Mouse (Mus musculus) thymus, adult 2 months (tissue): ENCODE measurements around the gene Nop53. TPM values are rescaled to one million over a fixed set of nuclear protein-coding genes. Genes with fewer than 3 reads are reported as not detected.

ENCODE experiments used
- DNase-seq: peaks from one replicate; pipeline ENCODE4 v3.0.0; 2021
- H3K27ac ChIP-seq: fragments of 200-500 bp; 2 replicates; pipeline ENCODE4 v1.5.1; 2012; ENCODE audit warnings: low read length, control low read depth; ENCODE audit not compliant: control insufficient read depth, insufficient read depth
- H3K27me3 ChIP-seq: fragments of 200-500 bp; 2 replicates; pipeline ENCODE4 v1.6.1; 2012; ENCODE audit warnings: mild to moderate bottlenecking, low read length, moderate library complexity, mixed read lengths; ENCODE audit not compliant: control insufficient read depth, insufficient read depth
- H3K36me3 ChIP-seq: fragments of 200-500 bp; 2 replicates; pipeline ENCODE4 v1.6.1; 2012; ENCODE audit warnings: mild to moderate bottlenecking, low read length, moderate library complexity; ENCODE audit not compliant: control insufficient read depth, insufficient read depth
- H3K4me1 ChIP-seq: fragments of 200-500 bp; replicated peaks from 2 replicates; pipeline ENCODE4 v1.6.1; 2012; ENCODE audit warnings: low read length; ENCODE audit not compliant: control insufficient read depth, insufficient read depth
- H3K4me3 ChIP-seq: fragments of 200-500 bp; 2 replicates; pipeline ENCODE4 v1.5.1; 2012; ENCODE audit warnings: mild to moderate bottlenecking, low read length, control low read depth, moderate library complexity; ENCODE audit not compliant: control insufficient read depth, insufficient read depth
- CTCF ChIP-seq: fragments of 200-500 bp; IDR thresholded peaks from 2 replicates; pipeline ENCODE4 v1.5.1; 2012; ENCODE audit warnings: mild to moderate bottlenecking, control low read depth, low read length, moderate library complexity, borderline replicate concordance; ENCODE audit not compliant: control insufficient read depth, poor library complexity, insufficient read depth; ENCODE audit errors: extremely low read depth
- POLR2A ChIP-seq: fragments of 200-500 bp; IDR thresholded peaks from 2 replicates; pipeline ENCODE4 v1.6.1; 2012; ENCODE audit warnings: mild to moderate bottlenecking, low read length, control low read depth, moderate library complexity; ENCODE audit not compliant: control insufficient read depth, poor library complexity, insufficient read depth; ENCODE audit errors: extremely low read depth
- WGBS: fragments of 180-500 bp; shearing (Covaris S2); methylation state at CpG from one replicate; pipeline ENCODE4 v1.1.7; 2018; 5-methylcytosine and 5-hydroxymethylcytosine counted together
- polyA plus RNA-seq: library from polyadenylated mRNA; depleted of rRNA; stranded (reverse); fragments of >200 nt; gene quantifications from 2 replicates; pipeline ENCODE4 v1.2.3, GENCODE M21; 2012

Nop53 gene
- polyA plus RNA-seq, 1 experiment: 170 TPM

DNA sequence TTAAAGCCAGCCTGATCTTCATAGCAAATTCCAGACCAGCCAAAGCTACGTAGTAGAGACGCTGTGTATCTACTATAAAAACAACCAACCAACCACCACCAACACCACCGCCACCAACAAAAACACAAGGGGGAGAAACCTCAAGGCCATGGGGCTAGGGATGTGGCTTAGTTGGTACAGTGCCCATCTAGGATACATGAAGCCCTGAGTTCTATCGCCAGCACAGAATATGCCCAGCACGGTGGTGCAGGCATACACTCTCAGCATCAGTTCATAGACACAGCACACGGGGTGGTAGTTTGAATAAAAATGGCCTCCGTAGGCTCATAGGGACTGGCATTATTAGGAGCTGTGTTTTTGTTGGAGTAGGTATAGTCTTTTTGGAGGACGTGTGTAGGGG lies 22.4 kb upstream of the Nop53 start:
- no peaks in the 10 kb centered on the region for H3K27me3 ChIP-seq
- DNase-seq: no peak
- H3K36me3 ChIP-seq: peaks cover 17% of the 10 kb centered on the region
- H3K4me3 ChIP-seq: no peak overlapping the region
- H3K4me1 ChIP-seq: no peaks in the 10 kb centered on the region
- H3K27ac ChIP-seq: no peak overlapping the region
- WGBS: 84% methylated on average over 8 of the region's 8 CpGs
- TF ChIP-seq POLR2A (no peak), CTCF (no peak)

DNA sequence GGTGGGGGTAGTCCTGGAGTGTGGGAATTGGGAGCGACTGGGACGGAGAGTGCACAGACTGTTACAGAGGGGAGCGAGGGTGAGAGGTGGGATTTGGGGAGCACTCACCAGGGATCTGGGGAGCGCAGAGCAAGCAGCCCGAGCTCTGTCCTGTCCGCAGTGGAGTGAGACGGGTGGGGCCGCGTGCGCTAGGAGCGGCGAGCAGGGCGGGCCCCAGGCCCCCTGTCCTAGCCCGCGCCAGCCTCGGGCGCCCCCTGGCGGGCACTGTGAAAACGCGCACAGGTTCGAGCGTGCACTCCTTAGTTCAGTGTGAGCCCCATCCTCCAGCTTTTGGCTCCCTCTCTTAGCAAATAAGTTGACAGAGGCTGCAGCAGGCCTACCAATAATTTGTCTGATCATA lies 21.4 kb upstream of the Nop53 start, which contains the start of gene Ehd2:
TSS of gene Ehd2 (minus strand) at position 256 of the 400 bp plus-strand sequence.
- DNase-seq: peak; percentile 55
- WGBS: 8% methylated on average over 22 of the region's 22 CpGs
- Histone ChIP-seq H3K4me3 (no peak within 1 kb of the TSS), H3K4me1 (no peaks in the 10 kb centered on the region), H3K36me3 (peaks cover 10% of the 10 kb centered on the region), H3K27me3 (no peaks in the 10 kb centered on the region), H3K27ac (no peak within 1 kb of the TSS)
- TF ChIP-seq CTCF (peak; percentile 96), POLR2A (no peak)

DNA sequence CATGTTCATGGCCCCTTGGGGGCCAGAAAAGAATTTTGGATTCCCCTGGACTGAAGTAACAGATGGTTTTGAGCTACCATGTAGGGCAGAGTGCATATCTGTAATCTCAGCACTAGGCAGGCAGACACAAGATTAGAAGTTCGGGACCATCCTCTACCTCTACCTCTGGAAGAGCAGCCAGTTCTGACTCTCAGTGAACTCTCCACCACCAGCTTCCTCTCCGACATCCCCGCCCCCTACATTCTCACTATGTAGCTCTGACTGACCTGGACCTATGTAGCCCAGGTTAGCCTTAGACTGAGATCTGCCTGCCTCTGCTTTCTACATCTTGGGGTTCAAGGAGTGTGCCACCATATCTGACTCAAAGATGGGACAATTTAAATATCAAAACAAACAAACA lies 20.6 kb upstream of the Nop53 start:
- WGBS: 71% methylated on average over 3 of the region's 3 CpGs
- DNase-seq: no peak
- H3K4me3 ChIP-seq: no peak overlapping the region
- H3K27ac ChIP-seq: no peak overlapping the region
- TF ChIP-seq POLR2A (no peak), CTCF (no peak)
- H3K36me3 ChIP-seq: peaks cover 2% of the 10 kb centered on the region; the same call in 1 of the 2 replicates
- no peaks in the 10 kb centered on the region for H3K4me1 ChIP-seq
- no peaks in the 10 kb centered on the region for H3K27me3 ChIP-seq

DNA sequence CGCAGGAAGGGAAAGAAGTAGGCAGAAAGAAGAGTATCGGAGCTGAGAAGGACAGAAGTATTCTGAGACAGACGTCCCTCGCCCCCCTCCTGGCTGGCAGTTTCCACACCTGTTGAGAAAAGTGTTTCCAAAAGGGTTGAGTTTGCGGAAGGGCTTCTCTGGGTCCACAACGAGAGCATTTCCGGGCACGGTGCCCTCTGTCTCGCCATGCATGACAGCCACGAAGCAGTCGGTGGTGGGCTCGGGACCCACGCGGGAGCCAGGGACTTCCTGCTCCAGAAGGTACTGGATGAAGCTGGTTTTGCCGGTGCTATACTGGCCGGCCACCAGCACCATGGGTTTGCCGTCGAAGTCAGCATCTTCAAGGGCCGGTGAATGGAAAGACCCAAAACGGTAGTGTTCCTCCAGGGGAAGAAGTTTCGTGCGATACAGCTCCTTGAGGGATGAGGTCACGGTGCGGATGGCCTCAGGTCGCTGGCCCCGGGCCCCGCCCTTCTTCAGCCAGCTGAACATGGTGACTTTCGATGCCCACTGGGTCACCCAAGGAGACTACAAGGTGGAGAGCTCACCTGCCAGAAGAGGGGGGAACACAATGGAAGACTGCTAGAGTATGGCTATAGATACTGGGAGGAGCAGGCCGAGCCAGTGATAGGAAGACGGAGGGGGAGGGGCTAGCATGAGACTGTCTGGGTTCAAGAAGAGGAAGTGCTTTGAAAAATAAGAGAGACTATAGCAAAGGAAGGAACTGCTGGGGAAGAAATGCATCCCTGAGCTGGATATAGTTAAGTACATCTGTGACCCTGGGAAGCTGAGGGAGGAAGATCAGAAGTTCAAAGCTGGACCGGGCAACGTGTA lies 18.2 kb upstream of the Nop53 start:
- no peaks in the 10 kb centered on the region for H3K27me3 ChIP-seq
- 72% methylated on average over 32 of the region's 32 CpGs for WGBS
- no peaks in the 10 kb centered on the region for H3K36me3 ChIP-seq
- H3K4me1 ChIP-seq: no peaks in the 10 kb centered on the region
- no peak overlapping the region for H3K4me3 ChIP-seq
- TF ChIP-seq POLR2A (no peak), CTCF (no peak)
- H3K27ac ChIP-seq: no peak overlapping the region
- no peak for DNase-seq

DNA sequence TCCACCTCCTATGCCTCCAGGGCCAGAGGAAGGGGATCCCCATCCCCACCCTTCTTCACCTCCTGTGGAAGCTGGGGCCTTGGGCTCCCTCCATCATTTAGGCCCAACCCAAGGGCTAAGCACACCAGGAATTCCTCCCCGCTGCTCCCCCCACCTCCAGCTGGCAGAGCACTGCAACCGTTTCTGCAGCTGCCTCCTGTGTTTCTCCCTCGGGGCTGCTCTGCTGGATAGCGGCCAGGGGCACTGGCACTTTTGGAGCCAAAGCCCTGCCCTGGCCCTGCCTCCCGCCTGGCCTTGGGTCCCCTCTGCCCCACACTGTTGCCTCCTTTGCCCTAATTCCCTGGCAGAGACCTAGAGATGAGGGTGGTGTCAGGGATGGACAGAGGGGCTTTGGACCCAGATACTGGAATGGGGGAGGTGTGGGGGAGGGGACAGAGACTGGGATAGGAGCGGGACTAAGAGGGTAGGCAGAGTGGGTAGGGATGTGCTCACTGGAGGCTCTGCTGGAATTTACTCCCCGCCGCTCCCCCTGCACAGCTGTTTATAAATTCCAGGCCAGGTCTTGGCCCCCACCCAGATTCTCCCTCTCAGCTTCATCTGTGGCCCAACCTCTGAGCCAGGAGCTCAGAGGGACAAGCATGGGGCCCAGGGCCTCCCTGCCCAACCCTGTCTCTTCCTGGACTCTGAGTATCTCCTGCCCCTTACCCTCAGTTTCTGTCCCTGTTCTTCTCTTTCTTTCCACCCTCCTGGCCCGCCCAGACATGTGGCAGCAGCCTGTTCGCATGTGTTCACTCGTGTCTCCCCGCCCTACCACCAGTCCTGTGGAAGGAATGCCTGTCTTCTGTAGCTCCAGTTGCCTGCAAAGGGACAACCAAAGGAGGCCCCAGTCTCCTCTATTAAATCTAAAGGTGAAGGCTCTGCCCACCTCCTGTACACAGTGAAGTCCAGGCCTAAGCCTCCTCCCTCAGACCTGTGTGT lies 16.7 kb upstream of the Nop53 start:
- TF ChIP-seq POLR2A: no peak
- TF ChIP-seq CTCF: no peak
- no peaks in the 10 kb centered on the region for H3K36me3 ChIP-seq
- 79% methylated on average over 12 of the region's 12 CpGs for WGBS
- DNase-seq: no peak
- no peaks in the 10 kb centered on the region for H3K27me3 ChIP-seq
- H3K27ac ChIP-seq: no peak overlapping the region
- H3K4me3 ChIP-seq: no peak overlapping the region
- no peaks in the 10 kb centered on the region for H3K4me1 ChIP-seq

DNA sequence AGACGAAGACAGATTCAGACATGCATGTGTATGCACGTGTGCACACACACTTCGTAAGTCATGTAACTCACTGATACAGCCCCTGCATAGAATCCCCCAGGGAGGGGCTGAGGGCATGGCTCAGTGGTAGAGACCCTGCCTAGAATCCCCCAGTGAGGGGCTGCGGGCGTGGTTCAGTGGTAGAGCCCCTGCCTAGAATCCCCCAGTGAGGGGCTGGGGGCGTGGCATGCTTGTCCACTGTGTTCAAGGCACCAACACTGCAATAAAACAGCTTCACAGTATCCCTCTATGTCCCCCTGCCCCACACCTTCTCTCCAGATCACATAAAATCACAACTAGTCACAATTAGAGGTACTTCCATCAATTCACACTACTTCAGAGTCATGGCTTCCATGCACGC lies 15.9 kb upstream of the Nop53 start:
- TF ChIP-seq CTCF: no peak
- no peak for TF ChIP-seq POLR2A
- Histone ChIP-seq H3K27me3 (no peaks in the 10 kb centered on the region), H3K4me3 (no peak overlapping the region), H3K36me3 (no peaks in the 10 kb centered on the region), H3K27ac (no peak overlapping the region), H3K4me1 (no peaks in the 10 kb centered on the region)
- DNase-seq: no peak
- WGBS: 95% methylated on average over 7 of the region's 7 CpGs
